Mouse (Mus musculus) ES-Bruce4 (cell line): Measurements from ENCODE around the gene Snrpn. TPM values are rescaled to one million over a fixed set of nuclear protein-coding genes. Genes with fewer than 3 reads are reported as not detected.

Source experiments
- H3K27ac ChIP-seq: 2 replicates; pipeline ENCODE4 v1.5.1; 2012; ENCODE audit warnings: low read length, inconsistent platforms; ENCODE audit not compliant: insufficient read depth
- H3K27me3 ChIP-seq: 2 replicates; pipeline ENCODE4 v1.6.1; 2012; ENCODE audit warnings: mild to moderate bottlenecking, low read length, inconsistent platforms; ENCODE audit not compliant: control insufficient read depth, poor library complexity, insufficient read depth, severe bottlenecking
- H3K36me3 ChIP-seq: 2 replicates; pipeline ENCODE4 v1.6.1; 2012; ENCODE audit warnings: inconsistent platforms, mild to moderate bottlenecking, low read length, moderate library complexity; ENCODE audit not compliant: control insufficient read depth, poor library complexity, insufficient read depth, severe bottlenecking
- H3K4me1 ChIP-seq: one replicate; pipeline ENCODE4 v1.8.1; 2011; ENCODE audit warnings: low read length; ENCODE audit not compliant: control insufficient read depth, insufficient read depth
- H3K4me3 ChIP-seq: 2 replicates; pipeline ENCODE4 v1.5.1; 2011; ENCODE audit warnings: low read depth, mild to moderate bottlenecking, low read length
- H3K9ac ChIP-seq: 2 replicates; pipeline ENCODE4 v1.6.1; 2012; ENCODE audit warnings: low read depth, mild to moderate bottlenecking, inconsistent platforms; ENCODE audit not compliant: poor library complexity, severe bottlenecking
- H3K9me3 ChIP-seq: replicated peaks from 2 replicates; pipeline ENCODE4 v1.6.1; 2012; ENCODE audit warnings: mild to moderate bottlenecking, low read length, inconsistent platforms; ENCODE audit not compliant: control insufficient read depth, poor library complexity, insufficient read depth, severe bottlenecking
- CTCF ChIP-seq: IDR thresholded peaks from one replicate; pipeline ENCODE4 v1.8.1; 2011; ENCODE audit warnings: low read depth, low read length
- EP300 ChIP-seq: IDR thresholded peaks from 2 replicates; pipeline ENCODE4 v1.6.1; 2011; ENCODE audit warnings: low read depth, low read length; ENCODE audit not compliant: insufficient read depth
- POLR2A ChIP-seq: IDR thresholded peaks from one replicate; pipeline ENCODE4 v1.8.1; 2011; ENCODE audit warnings: low read length; ENCODE audit not compliant: insufficient read depth
- polyA plus RNA-seq: library from polyadenylated mRNA; stranded (reverse); fragments of >200 nt; gene quantifications from 2 replicates; pipeline ENCODE4 v1.2.4, GENCODE M21; 2011; ENCODE audit warnings: low read depth; ENCODE audit not compliant: missing spikeins, insufficient read depth, insufficient read length

Snrpn gene
- polyA plus RNA-seq, 1 experiment, result 105 TPM

DNA sequence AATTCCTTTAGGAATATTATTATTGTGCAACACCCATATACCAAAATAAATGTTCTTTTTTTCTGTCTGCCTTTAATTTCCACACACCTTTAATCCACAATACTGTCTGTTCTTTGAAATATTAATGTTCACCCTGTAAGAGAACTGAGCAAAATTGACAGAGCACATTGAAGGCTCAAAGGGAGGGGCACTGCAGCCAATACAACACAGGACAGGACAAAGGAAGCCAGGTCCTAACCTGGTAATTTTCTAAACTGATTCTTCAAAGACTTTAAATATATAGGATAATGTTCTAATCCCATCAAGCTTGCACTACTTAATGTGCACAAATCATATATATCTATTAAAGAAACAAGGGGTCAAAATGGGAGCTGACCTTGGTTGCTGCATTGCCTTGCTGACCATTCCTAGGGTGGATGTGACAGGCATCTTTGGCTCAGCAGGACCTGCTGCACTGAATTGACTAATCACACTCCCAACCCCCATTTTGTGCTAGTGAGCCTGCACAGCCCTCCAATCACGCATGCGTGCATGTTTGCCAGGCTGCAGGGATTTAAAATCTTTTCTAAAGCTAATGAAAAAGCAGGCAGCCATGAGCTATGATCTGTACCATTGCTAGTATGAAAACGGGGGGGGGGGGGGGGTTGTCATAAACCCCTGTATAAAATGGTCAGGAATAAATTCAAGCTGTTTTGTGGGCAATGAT lies 42.7 kb downstream of the Snrpn start:
- TF ChIP-seq CTCF (no peak), EP300 (no peak), POLR2A (no peak)
- Histone ChIP-seq H3K36me3 (no peaks in the 10 kb centered on the region), H3K4me1 (no peaks in the 10 kb centered on the region), H3K4me3 (no peak overlapping the region), H3K27me3 (no peaks in the 10 kb centered on the region), H3K27ac (no peak overlapping the region), H3K9me3 (no peaks in the 10 kb centered on the region), H3K9ac (no peak overlapping the region)

DNA sequence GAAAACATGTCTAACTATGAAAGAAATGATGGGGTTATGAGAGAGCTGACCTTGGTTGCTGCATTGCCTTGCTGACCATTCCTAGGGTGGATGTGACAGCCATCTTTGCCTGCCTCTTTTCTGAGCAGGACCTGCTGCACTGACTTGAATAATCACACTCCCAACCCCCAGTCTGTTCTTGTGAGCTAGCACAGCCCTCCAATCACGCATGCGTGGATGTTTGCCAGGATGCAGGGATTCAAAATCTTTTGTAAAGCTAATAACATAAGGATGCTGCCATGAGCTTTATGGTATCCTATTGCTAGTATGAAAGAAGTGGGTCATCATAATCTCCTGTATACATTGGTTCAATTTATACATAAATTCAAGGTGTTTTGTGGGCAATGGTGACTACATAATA lies 63.7 kb downstream of the Snrpn start:
- no peak overlapping the region for H3K27ac ChIP-seq
- no peak overlapping the region for H3K9ac ChIP-seq
- no peaks in the 10 kb centered on the region for H3K4me1 ChIP-seq
- no peak overlapping the region for H3K4me3 ChIP-seq
- no peaks in the 10 kb centered on the region for H3K27me3 ChIP-seq
- no peaks in the 10 kb centered on the region for H3K9me3 ChIP-seq
- no peaks in the 10 kb centered on the region for H3K36me3 ChIP-seq
- no peak for TF ChIP-seq EP300
- no peak for TF ChIP-seq CTCF
- TF ChIP-seq POLR2A, result no peak

DNA sequence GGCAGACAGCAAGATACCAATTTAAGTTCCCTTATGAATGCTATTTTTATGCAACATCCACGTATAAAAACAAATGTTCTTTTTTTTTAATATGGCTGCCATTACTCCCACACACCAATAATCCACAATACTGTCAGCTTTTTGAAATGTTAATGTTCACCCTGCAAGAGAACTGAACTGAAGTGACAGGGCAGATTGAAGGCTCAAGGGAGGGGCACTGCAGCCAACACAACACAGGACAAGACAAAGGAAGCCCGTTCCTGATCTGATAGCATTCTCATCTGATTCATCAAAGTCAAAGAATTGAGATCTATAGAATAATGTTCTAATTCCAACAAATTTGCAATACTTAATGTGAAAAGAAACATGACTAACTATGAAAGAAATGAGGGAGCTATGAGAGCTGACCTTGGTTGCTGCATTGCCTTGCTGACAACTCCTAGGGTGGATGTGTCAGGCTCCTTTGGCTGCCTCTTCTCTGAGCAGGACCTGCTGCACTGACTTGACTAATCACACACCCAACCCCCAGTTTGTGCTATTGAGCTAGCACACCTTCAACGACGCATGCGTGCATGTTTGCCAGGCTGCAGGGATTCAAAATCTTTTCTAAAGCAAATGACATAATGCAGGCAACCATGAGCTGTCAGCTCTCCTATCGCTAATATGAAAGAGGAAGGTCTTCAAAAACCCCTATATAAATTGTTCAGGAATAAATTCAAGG lies 92.4 kb downstream of the Snrpn start:
- Histone ChIP-seq H3K27me3 (no peaks in the 10 kb centered on the region), H3K27ac (no peak overlapping the region), H3K4me1 (no peaks in the 10 kb centered on the region), H3K36me3 (no peaks in the 10 kb centered on the region), H3K9me3 (no peaks in the 10 kb centered on the region), H3K9ac (no peak overlapping the region), H3K4me3 (no peak overlapping the region)
- TF ChIP-seq CTCF (no peak), EP300 (no peak), POLR2A (no peak)

DNA sequence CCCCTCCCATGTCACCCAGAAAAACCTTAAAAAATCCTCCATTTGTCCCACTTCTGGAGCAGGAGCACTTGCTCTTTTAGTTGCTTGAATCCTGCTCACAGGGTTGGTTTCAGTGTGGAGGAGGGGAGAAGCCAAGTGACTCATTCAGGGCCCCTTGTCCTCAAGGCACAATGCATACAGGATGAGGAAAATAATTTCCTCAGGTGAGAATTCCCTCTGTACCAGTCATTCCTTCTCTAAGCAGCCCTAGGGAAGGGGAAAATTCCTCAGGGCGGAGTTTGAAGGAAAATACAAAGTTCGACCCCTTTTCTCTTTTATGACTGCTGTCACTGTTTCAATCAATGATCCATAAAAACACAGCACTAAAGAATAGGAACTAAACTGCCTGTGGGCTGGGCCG lies 126.8 kb downstream of the Snrpn start:
- TF ChIP-seq POLR2A (no peak), EP300 (no peak), CTCF (no peak)
- no peaks in the 10 kb centered on the region for H3K27me3 ChIP-seq
- no peak overlapping the region for H3K27ac ChIP-seq
- H3K36me3 ChIP-seq, result no peaks in the 10 kb centered on the region
- H3K4me1 ChIP-seq, result no peaks in the 10 kb centered on the region
- H3K4me3 ChIP-seq, result no peak overlapping the region
- 0 out of 2 replicates have a peak, but pooled peaks cover 2% of the 10 kb centered on the region for H3K9me3 ChIP-seq
- no peak overlapping the region for H3K9ac ChIP-seq

DNA sequence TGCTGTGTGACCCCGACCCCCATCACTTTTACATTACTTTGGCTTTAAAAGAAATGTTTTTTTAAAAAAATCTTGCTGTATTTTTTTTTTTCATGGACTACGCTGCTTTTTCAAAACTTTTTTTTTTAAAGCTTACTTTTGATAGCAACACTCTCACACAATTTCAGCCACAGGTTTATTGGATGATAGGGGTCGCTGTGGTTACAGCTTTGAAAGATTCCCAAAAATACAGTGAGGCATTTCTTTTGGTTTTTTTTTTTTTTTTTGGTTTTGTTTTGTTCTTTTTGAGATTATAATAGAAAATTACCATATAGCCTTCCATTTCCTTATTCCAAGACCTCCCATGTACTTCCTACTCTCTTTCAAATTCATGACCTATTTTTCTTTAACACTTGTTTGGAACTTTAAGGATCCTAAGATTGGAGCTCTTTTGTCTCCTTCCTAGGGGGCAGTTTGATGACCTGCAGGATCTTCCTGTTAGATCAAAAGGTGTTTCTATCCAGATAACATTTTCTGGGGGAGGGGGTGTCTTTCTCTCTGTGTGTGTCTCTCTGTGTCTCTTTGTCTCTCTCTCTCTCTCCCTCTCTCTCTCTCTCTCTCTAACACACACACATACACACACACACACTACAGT lies 132.2 kb downstream of the Snrpn start:
- no peak for TF ChIP-seq POLR2A
- no peak for TF ChIP-seq EP300
- Histone ChIP-seq H3K4me3 (no peak overlapping the region), H3K36me3 (no peaks in the 10 kb centered on the region), H3K9me3 (peaks cover 11% of the 10 kb centered on the region), H3K4me1 (no peaks in the 10 kb centered on the region), H3K27ac (no peak overlapping the region), H3K9ac (no peak overlapping the region), H3K27me3 (no peaks in the 10 kb centered on the region)

DNA sequence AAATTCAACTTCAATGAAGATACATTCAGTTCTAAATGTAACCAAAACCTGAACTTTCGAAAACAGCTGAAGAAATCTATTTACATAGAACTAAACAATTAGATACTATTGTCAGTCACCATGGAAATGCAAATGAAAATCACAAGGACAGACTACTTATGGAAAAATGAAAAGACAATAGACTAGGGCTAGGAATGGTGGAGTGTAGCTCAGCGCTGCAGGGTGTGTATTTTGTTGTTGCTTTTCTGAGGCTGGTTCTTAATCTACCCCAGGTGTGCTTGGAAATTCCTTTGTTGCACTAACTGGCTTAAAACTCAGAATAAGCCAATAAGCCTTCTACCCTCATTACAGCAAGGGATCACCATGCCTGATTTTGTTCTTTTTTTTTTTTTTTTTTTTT lies 133.8 kb downstream of the Snrpn start:
- TF ChIP-seq CTCF (no peak), EP300 (0 out of 2 replicates have a peak, but pooled peaks have one; percentile 32)
- no peaks in the 10 kb centered on the region for H3K27me3 ChIP-seq
- H3K4me1 ChIP-seq, result peaks cover 1% of the 10 kb centered on the region
- H3K9ac ChIP-seq, result no peak overlapping the region
- H3K9me3 ChIP-seq, result peaks cover 14% of the 10 kb centered on the region
- no peak overlapping the region for H3K4me3 ChIP-seq
- no peaks in the 10 kb centered on the region for H3K36me3 ChIP-seq
- no peak overlapping the region for H3K27ac ChIP-seq
